Mouse (Mus musculus) heart, adult 2 months (tissue): Measurements from ENCODE around the gene Rtn2. TPM values are rescaled to one million over a fixed set of nuclear protein-coding genes. Genes with fewer than 3 reads are reported as not detected.
A peak's percentile ranks its signal among the peaks of the same experiment; 100 is the strongest.

Experiments
- DNase-seq, 2 experiments: peaks; one replicate each; pipeline ENCODE4 v3.0.0; 2021
- H3K27ac ChIP-seq: fragments of 200-600 bp; 2 replicates; pipeline ENCODE4 v1.8.1; 2022
- H3K27me3 ChIP-seq: fragments of 200-500 bp; 2 replicates; pipeline ENCODE4 v1.6.1; 2012; ENCODE audit warnings: mild to moderate bottlenecking, low read length, inconsistent platforms, mixed read lengths; ENCODE audit not compliant: control insufficient read depth, insufficient read depth
- H3K36me3 ChIP-seq: fragments of 200-500 bp; 2 replicates; pipeline ENCODE4 v1.6.1; 2012; ENCODE audit warnings: low read length, inconsistent platforms; ENCODE audit not compliant: control insufficient read depth, insufficient read depth
- H3K4me1 ChIP-seq: fragments of 200-500 bp; 2 replicates; pipeline ENCODE4 v1.6.1; 2011; ENCODE audit warnings: low read length; ENCODE audit not compliant: control insufficient read depth, insufficient read depth
- H3K4me3 ChIP-seq: fragments of 200-600 bp; 2 replicates; pipeline ENCODE4 v1.8.1; 2022
- H3K79me2 ChIP-seq: fragments of 200-500 bp; replicated peaks from 2 replicates; pipeline ENCODE4 v1.6.1; 2012; ENCODE audit warnings: mild to moderate bottlenecking, inconsistent platforms, low read length, moderate library complexity, mixed read lengths; ENCODE audit not compliant: control insufficient read depth, insufficient read depth
- H3K9ac ChIP-seq: fragments of 200-500 bp; 2 replicates; pipeline ENCODE4 v1.6.1; 2012; ENCODE audit warnings: low read depth, mild to moderate bottlenecking, control low read depth, inconsistent platforms, low read length, mixed read lengths
- CTCF ChIP-seq: fragments of 200-600 bp; IDR thresholded peaks from 2 replicates; pipeline ENCODE4 v1.8.1; 2022; ENCODE audit warnings: antibody characterized with exemption, mild to moderate bottlenecking, moderate library complexity
- EP300 ChIP-seq: fragments of 200-500 bp; IDR thresholded peaks from 2 replicates; pipeline ENCODE4 v1.6.1; 2011; ENCODE audit warnings: low read depth, low read length, control low read depth; ENCODE audit not compliant: insufficient read depth
- POLR2A ChIP-seq: fragments of 200-500 bp; IDR thresholded peaks from 2 replicates; pipeline ENCODE4 v1.6.1; 2011; ENCODE audit warnings: mild to moderate bottlenecking, low read depth, low read length, control low read depth; ENCODE audit not compliant: insufficient read depth
- WGBS: fragments of 180-500 bp; shearing (Covaris S2); methylation state at CpG from one replicate; pipeline ENCODE4 v1.1.7; 2018; 5-methylcytosine and 5-hydroxymethylcytosine counted together
- intact Hi-C: fragments of 180-260 bp; cut with DNase I; formaldehyde crosslinking; loops from one replicate; pipeline ENCODE4 v1.15.1; 2025
- polyA plus RNA-seq: library from polyadenylated mRNA; depleted of rRNA; stranded (reverse); fragments of >200 nt; gene quantifications from 2 replicates; pipeline ENCODE4 v1.2.3, GENCODE M21; 2012
- total RNA-seq, 2 experiments: library from RNA; stranded (reverse); gene quantifications; 2 replicates each; pipeline ENCODE4 v1.2.3; 2021

The Rtn2 gene
- total and polyA plus RNA-seq, 3 experiments, result 114 to 273 (median 136) TPM

- peaks cover 4% of the 10 kb centered on the region; the same call in 1 of the 2 replicates for H3K4me1 ChIP-seq
Observed at GRCm38 (mm10) chr7:19338060-19338459, 55.6 kb downstream of the Rtn2 start.

DNA sequence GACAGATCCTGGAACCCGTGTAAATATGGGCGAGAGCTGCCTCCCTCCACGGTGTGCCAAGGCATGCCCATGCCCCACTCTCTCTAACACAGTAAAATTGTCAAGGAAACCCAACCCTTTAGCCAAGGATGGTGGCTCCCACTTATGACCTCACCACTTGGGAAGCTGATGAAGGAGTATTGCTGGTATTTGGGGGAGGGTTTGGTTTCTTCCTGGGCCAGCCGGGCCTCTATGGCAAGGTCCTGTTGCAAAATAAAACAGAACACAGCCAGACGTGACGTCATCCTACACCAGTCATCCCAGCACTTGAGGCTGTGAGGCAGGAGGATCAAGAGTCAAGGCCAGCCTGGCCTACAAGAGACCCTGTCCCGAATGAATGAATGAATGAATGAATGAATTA lies 56.2 kb downstream of the Rtn2 start:
- no peak overlapping the region for H3K27ac ChIP-seq
- peaks cover 6% of the 10 kb centered on the region for H3K4me1 ChIP-seq
- H3K36me3 ChIP-seq, result no peaks in the 10 kb centered on the region
- no peak overlapping the region for H3K4me3 ChIP-seq
- WGBS, result 62% methylated on average over 7 of the region's 7 CpGs
- no peaks in the 10 kb centered on the region for H3K79me2 ChIP-seq
- no peaks in the 10 kb centered on the region for H3K27me3 ChIP-seq
- TF ChIP-seq EP300 (no peak), POLR2A (no peak), CTCF (no peak)
- no peak overlapping the region for H3K9ac ChIP-seq
- DNase-seq, result no peak
- intact Hi-C loops, result no loop called here

More at GRCm38 (mm10) chr7:19338060-19338459, 55.6 kb downstream of the Rtn2 start:
- Histone ChIP-seq H3K36me3 (no peaks in the 10 kb centered on the region), H3K27ac (no peak overlapping the region), H3K9ac (no peak overlapping the region), H3K79me2 (no peaks in the 10 kb centered on the region), H3K4me3 (no peak overlapping the region), H3K27me3 (no peaks in the 10 kb centered on the region)
- no peak for DNase-seq
- no peak for TF ChIP-seq POLR2A
- no peak for TF ChIP-seq CTCF
- no peak for TF ChIP-seq EP300
- intact Hi-C loops, result no loop called here
- whole genome bisulfite sequencing, result 65% methylated on average over 2 of the region's 2 CpGs

- intact Hi-C loops, result loop anchor here (5.0 kb wide), 1 partner anchor 114 kb away; the partner anchor contains the start of gene Opa3
- H3K36me3 ChIP-seq, result no peaks in the 10 kb centered on the region
- peak overlapping the region; percentile 27; the same call in 1 of the 2 replicates for H3K9ac ChIP-seq
- 25% methylated on average over 10 of the region's 10 CpGs for WGBS
- H3K4me3 ChIP-seq, result peak overlapping the region; percentile 57
- TF ChIP-seq EP300 (no peak), CTCF (no peak), POLR2A (no peak)
- DNase-seq, result no peak
- no peaks in the 10 kb centered on the region for H3K79me2 ChIP-seq
- no peaks in the 10 kb centered on the region for H3K27me3 ChIP-seq
- H3K4me1 ChIP-seq, result peaks cover 10% of the 10 kb centered on the region
- peak overlapping the region; percentile 83 for H3K27ac ChIP-seq
Observed at GRCm38 (mm10) chr7:19341250-19341649, 58.8 kb downstream of the Rtn2 start.

DNA sequence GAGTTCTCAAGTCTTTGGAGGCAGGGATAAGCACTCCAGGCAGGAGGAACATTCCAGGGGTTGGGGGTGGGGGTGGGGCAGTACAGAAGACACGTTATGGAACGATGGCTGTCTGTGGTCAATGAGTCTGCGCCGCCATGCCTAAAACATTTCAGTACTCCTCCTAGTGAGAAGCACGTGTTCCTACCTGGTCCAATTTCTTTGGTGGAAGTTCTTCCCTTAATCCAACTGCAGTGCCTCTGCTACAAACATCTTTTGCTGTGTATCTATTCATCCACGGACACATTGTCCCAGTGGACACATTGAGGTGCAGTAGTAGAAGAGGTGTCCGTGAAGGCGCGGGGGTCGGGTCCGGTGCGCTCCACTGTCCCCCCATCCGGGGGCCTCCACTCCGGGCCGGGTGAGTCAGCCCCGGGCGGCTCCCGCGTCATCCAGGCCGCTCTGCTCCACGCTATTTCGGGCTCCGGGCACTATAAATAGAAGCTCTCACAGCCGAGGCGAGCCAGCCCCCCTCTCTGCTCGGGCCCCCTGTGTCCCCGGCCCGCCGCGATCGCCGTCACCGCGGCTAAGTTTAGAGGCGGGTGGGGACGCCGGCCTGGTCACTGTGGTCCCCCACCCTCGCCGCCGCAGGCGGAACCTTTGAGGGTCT lies 59.5 kb downstream of the Rtn2 start:
- DNase-seq, result peak; percentile 77 to 82
- under 1% methylated on average over 41 of the region's 41 CpGs for WGBS
- peak overlapping the region; percentile 83 for H3K27ac ChIP-seq
- H3K9ac ChIP-seq, result peak overlapping the region; percentile 52
- intact Hi-C loops, result loop anchor here (2.0 to 5.0 kb wide), 2 partner anchors 115 to 163 kb away; partner anchors contain the start of gene Opa3
- H3K4me3 ChIP-seq, result peak overlapping the region; percentile 57
- H3K36me3 ChIP-seq, result no peaks in the 10 kb centered on the region
- peaks cover 10% of the 10 kb centered on the region for H3K4me1 ChIP-seq
- H3K79me2 ChIP-seq, result no peaks in the 10 kb centered on the region
- TF ChIP-seq POLR2A (0 out of 2 replicates have a peak, but pooled peaks have one; percentile 20), EP300 (0 out of 2 replicates have a peak, but pooled peaks have one; percentile 19), CTCF (no peak)
- no peaks in the 10 kb centered on the region for H3K27me3 ChIP-seq

GRCm38 (mm10) chr7:19342481-19343027 lies 60.1 kb downstream of the Rtn2 start:
- intact Hi-C loops, result loop anchor here (1.0 to 5.0 kb wide), 3 partner anchors 42 to 164 kb away; partner anchors contain the start of gene Opa3
- H3K4me1 ChIP-seq, result peaks cover 10% of the 10 kb centered on the region
- peak overlapping the region; percentile 83 for H3K27ac ChIP-seq
- TF ChIP-seq EP300 (peak; percentile 94), POLR2A (no peak), CTCF (peak; percentile 100)
- no peaks in the 10 kb centered on the region for H3K36me3 ChIP-seq
- under 1% methylated on average over 27 of the region's 27 CpGs for WGBS
- peak overlapping the region; percentile 57 for H3K4me3 ChIP-seq
- DNase-seq, result peak; percentile 88 to 94
- H3K27me3 ChIP-seq, result no peaks in the 10 kb centered on the region
- H3K79me2 ChIP-seq, result no peaks in the 10 kb centered on the region
- H3K9ac ChIP-seq, result peak overlapping the region; percentile 46; the same call in 1 of the 2 replicates

- intact Hi-C loops, result loop anchor here (1.0 to 5.0 kb wide), 3 partner anchors 43 to 165 kb away; partner anchors contain the start of gene Opa3
Observed at GRCm38 (mm10) chr7:19343210-19343808, 60.9 kb downstream of the Rtn2 start.

More at GRCm38 (mm10) chr7:19343210-19343808, 60.9 kb downstream of the Rtn2 start:
- H3K4me1 ChIP-seq, result peaks cover 10% of the 10 kb centered on the region
- H3K27ac ChIP-seq, result peak overlapping the region; percentile 92; the same call in 1 of the 2 replicates
- 1% methylated on average over 11 of the region's 11 CpGs for WGBS
- no peaks in the 10 kb centered on the region for H3K27me3 ChIP-seq
- peak overlapping the region; percentile 43; the same call in 1 of the 2 replicates for H3K9ac ChIP-seq
- no peak; the same call in 1 of the 2 replicates for TF ChIP-seq CTCF
- peak; percentile 87 for TF ChIP-seq EP300
- H3K36me3 ChIP-seq, result no peaks in the 10 kb centered on the region
- peak; percentile 73 to 85 for DNase-seq
- no peak overlapping the region for H3K4me3 ChIP-seq
- no peaks in the 10 kb centered on the region for H3K79me2 ChIP-seq
